Mouse (Mus musculus) heart, embryonic 16.5 days (tissue): ENCODE results near the gene Magi1. TPM values are rescaled to one million over a fixed set of nuclear protein-coding genes. Genes with fewer than 3 reads are reported as not detected.

Experiments used
- ATAC-seq: fragments of 200-750 bp; cut with Nextera tagmentation; replicated peaks from 2 replicates; pipeline ENCODE4 v1.8.0; 2017; ENCODE audit warnings: moderate number of reproducible peaks; ENCODE audit not compliant: insufficient read depth, low FRiP score; ENCODE audit errors: extremely low read depth
- H3K27ac ChIP-seq: fragments of 300-500 bp; sonication (generic); 2 replicates; pipeline ENCODE4 v1.5.1; 2014; ENCODE audit warnings: mild to moderate bottlenecking, low read length, control low read depth, moderate library complexity
- H3K27me3 ChIP-seq: fragments of 300-500 bp; sonication (generic); 2 replicates; pipeline ENCODE4 v1.6.1; 2014; ENCODE audit warnings: low read length, mixed read lengths; ENCODE audit not compliant: control insufficient read depth, insufficient read depth
- H3K36me3 ChIP-seq: fragments of 300-500 bp; sonication (generic); 2 replicates; pipeline ENCODE4 v1.6.1; 2014; ENCODE audit not compliant: control insufficient read depth, insufficient read depth
- H3K4me1 ChIP-seq: fragments of 300-500 bp; sonication (generic); 2 replicates; pipeline ENCODE4 v1.6.1; 2014; ENCODE audit warnings: low read length, mixed read lengths; ENCODE audit not compliant: control insufficient read depth, insufficient read depth
- H3K4me2 ChIP-seq: fragments of 300-500 bp; sonication (generic); 2 replicates; pipeline ENCODE4 v1.6.1; 2014; ENCODE audit warnings: low read depth, mild to moderate bottlenecking, control low read depth, low read length
- H3K4me3 ChIP-seq: fragments of 300-500 bp; sonication (generic); 2 replicates; pipeline ENCODE4 v1.5.1; 2014; ENCODE audit warnings: mild to moderate bottlenecking, control low read depth, low read length
- H3K9ac ChIP-seq: fragments of 300-500 bp; sonication (generic); 2 replicates; pipeline ENCODE4 v1.6.1; 2014; ENCODE audit warnings: low read length, control low read depth
- H3K9me3 ChIP-seq: fragments of 300-500 bp; sonication (generic); replicated peaks from 2 replicates; pipeline ENCODE4 v1.6.1; 2016; ENCODE audit warnings: low read length; ENCODE audit not compliant: control insufficient read depth
- WGBS: fragments of 180-500 bp; shearing (Covaris S2); extraction: QIAGEN DNeasy Blood & Tissue Kit; methylation state at CpG from one replicate; pipeline ENCODE4 v1.1.7; 2014; 5-methylcytosine and 5-hydroxymethylcytosine counted together
- polyA plus RNA-seq: library from polyadenylated mRNA; unstranded; fragments of >200 nt; fragmentation: Nextera tagmentation; extraction: Ambion mirVana; gene quantifications from 2 replicates; pipeline ENCODE4 v1.2.1, GENCODE M21; 2015

Gene Magi1
- polyA plus RNA-seq, 1 experiment from 2014 or later = 6.3 TPM

DNA sequence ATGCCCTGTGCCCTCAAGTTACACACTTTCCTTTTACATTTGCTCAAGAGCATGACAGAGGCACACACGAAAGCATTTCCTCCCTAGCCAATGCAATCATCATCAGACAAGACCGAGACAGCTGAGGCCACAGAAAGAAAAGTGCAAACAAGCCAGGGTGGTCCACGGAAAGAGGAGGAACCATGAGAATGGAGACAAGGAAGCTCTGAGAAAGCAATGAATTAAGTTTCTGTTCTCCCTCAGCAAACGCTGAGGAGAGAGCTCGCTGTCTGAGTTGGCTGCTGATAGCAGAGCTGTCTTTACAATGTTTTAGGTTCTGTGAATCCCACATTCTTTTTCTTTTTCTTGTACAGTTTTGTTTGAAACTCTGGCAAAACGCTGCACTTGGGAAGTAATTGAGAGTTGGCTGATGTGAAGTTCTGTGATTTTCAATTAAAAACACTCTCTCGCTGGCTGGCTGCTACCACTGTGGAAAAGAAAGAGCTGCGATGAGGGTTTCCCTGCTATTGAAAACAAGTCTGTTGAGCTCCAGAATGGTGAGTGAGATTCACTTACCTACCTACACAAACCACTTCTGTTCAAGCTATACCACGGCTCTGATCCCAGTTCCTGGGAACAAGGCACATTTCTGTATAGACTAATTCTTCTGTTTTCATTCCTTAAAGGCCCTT, 120.3 kb downstream of the Magi1 start:
- H3K27ac ChIP-seq = peak overlapping the region; percentile 65
- H3K4me3 ChIP-seq = peak overlapping the region; percentile 11; the same call in 1 of the 2 replicates
- no peak for ATAC-seq
- WGBS = 33% methylated on average over 9 of the region's 9 CpGs
- H3K4me1 ChIP-seq = peaks cover 36% of the 10 kb centered on the region
- no peaks in the 10 kb centered on the region for H3K9me3 ChIP-seq
- H3K4me2 ChIP-seq = peak overlapping the region; percentile 51
- no peaks in the 10 kb centered on the region for H3K36me3 ChIP-seq
- H3K9ac ChIP-seq = peak overlapping the region; percentile 42; the same call in 1 of the 2 replicates
- no peaks in the 10 kb centered on the region for H3K27me3 ChIP-seq

DNA sequence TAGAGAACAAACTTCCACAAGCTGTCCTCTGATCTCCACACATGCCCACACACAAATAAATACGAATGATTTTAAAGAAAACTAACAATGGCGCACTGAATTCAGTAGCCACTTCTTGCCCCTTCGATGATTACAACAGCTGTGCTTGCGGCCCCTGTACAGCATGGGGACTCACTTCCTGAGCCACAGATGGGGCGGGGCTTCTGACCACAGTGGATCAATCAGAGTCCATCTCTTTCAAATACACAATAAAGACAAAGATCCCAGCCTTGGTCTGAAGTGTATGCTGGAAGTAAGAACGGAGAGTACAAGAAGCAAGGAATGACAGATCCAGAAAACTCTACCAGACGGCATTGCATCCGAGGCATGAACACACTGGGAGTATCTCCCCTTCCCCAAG, 120.8 kb downstream of the Magi1 start:
- peak overlapping the region; percentile 65 for H3K27ac ChIP-seq
- WGBS = 58% methylated on average over 8 of the region's 8 CpGs
- H3K4me2 ChIP-seq = peak overlapping the region; percentile 51
- no peak overlapping the region for H3K9ac ChIP-seq
- no peak for ATAC-seq
- peak overlapping the region; percentile 11; the same call in 1 of the 2 replicates for H3K4me3 ChIP-seq
- no peaks in the 10 kb centered on the region for H3K36me3 ChIP-seq
- no peaks in the 10 kb centered on the region for H3K27me3 ChIP-seq
- H3K9me3 ChIP-seq = no peaks in the 10 kb centered on the region
- H3K4me1 ChIP-seq = peaks cover 41% of the 10 kb centered on the region

- H3K27me3 ChIP-seq = no peaks in the 10 kb centered on the region
- H3K9ac ChIP-seq = no peak overlapping the region
- 35% methylated on average over 2 of the region's 2 CpGs for WGBS
- peaks cover 43% of the 10 kb centered on the region for H3K4me1 ChIP-seq
- peak overlapping the region; percentile 49 for H3K27ac ChIP-seq
- no peak for ATAC-seq
- no peak overlapping the region for H3K4me3 ChIP-seq
- no peak overlapping the region for H3K4me2 ChIP-seq
- no peaks in the 10 kb centered on the region for H3K9me3 ChIP-seq
- H3K36me3 ChIP-seq = no peaks in the 10 kb centered on the region
Observed at GRCm38 (mm10) chr6:94159256-94159655, 124.5 kb downstream of the Magi1 start.

DNA sequence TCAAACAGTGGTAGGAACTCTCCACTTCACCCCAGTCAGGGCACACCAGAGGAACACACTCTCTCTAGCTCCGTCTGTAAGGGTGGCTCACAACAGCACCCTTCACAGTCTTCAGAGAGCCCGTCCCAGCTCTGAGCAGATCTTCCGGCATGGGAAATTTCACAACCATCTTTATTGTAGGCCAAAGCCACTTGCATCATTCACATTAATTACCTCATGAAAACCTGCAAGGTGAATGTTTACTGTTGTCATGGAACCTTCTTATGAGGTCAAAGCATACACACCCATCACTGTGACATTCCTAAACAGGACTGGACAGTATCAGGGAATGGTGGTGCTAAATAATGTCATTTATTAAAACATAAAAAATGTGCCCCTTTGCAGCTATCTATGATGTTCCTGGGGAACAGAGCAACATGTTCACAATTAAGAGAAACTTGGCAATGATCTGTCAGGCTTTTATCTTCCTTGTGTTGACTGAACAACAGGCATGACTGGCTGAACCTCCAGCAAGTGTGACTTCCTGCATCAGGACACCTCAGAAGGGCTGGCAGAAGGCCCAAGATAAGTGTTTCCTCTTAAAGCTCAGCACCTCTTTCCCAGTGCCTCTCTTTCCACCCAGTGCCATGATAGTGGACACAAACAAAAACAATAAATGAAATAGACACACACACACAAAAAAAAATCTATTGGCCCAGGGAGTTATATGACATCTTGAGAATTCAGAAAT, 125.4 kb downstream of the Magi1 start:
- peak overlapping the region; percentile 49 for H3K27ac ChIP-seq
- no peak overlapping the region for H3K4me2 ChIP-seq
- no peaks in the 10 kb centered on the region for H3K9me3 ChIP-seq
- ATAC-seq = 0 out of 2 replicates have a peak, but pooled peaks have one; percentile 43
- H3K4me1 ChIP-seq = peaks cover 36% of the 10 kb centered on the region
- no peaks in the 10 kb centered on the region for H3K36me3 ChIP-seq
- H3K27me3 ChIP-seq = no peaks in the 10 kb centered on the region
- no peak overlapping the region for H3K4me3 ChIP-seq
- no peak overlapping the region for H3K9ac ChIP-seq
- 75% methylated on average over 3 of the region's 3 CpGs for WGBS

GRCm38 (mm10) chr6:94155996-94156395, 127.7 kb downstream of the Magi1 start:
- Histone ChIP-seq H3K36me3 (no peaks in the 10 kb centered on the region), H3K4me1 (peaks cover 32% of the 10 kb centered on the region), H3K27ac (no peak overlapping the region), H3K4me2 (no peak overlapping the region), H3K9me3 (no peaks in the 10 kb centered on the region), H3K9ac (no peak overlapping the region), H3K27me3 (no peaks in the 10 kb centered on the region), H3K4me3 (no peak overlapping the region)
- no peak for ATAC-seq
- 63% methylated on average over 4 of the region's 4 CpGs for WGBS

DNA sequence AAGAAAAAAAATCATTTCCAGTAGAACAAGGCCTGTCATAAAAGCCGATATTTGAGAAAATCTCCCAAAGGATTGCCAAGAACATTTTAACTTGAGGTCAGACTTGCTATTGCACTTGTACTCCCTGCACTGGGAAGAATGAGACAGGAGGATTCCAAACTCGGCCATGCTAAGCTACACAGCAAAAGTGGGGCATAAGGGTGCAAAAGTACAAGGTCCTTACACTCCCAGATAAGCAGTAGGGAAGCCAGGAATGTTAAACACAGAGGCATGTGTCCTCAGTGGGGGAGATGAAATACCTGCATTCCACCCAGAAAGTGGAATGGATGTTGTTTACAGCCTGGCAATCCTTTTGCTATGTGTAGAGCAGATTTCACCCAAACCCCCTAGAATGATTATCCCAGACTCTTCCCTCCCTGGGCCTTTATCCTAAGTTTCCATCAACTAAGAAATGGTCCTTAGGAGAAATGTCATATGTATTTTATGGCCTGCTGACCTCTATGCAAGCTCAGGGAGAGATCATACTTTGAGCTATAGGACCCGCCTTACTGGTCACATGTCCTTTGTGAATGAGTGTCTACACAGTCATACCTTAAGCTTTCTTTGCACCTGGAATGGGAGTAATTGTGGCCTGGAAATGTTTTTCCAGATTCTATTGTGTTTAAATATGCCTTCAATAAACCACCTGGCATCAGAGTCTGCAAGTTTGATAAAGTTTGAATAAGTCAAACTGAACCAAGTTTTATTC, 128.7 kb downstream of the Magi1 start:
- Histone ChIP-seq H3K36me3 (no peaks in the 10 kb centered on the region), H3K4me3 (no peak overlapping the region), H3K9ac (no peak overlapping the region), H3K27me3 (no peaks in the 10 kb centered on the region), H3K4me1 (peaks cover 41% of the 10 kb centered on the region), H3K4me2 (no peak overlapping the region), H3K27ac (no peak overlapping the region), H3K9me3 (no peaks in the 10 kb centered on the region)
- ATAC-seq = no peak
- 56% methylated on average over 3 of the region's 3 CpGs for WGBS

GRCm38 (mm10) chr6:94152881-94153280, 130.8 kb downstream of the Magi1 start:
- no peaks in the 10 kb centered on the region for H3K27me3 ChIP-seq
- 80% methylated on average over 9 of the region's 9 CpGs for WGBS
- no peak overlapping the region for H3K4me2 ChIP-seq
- peaks cover 27% of the 10 kb centered on the region for H3K4me1 ChIP-seq
- no peak overlapping the region for H3K27ac ChIP-seq
- H3K9me3 ChIP-seq = no peaks in the 10 kb centered on the region
- H3K4me3 ChIP-seq = no peak overlapping the region
- no peak overlapping the region for H3K9ac ChIP-seq
- ATAC-seq = no peak
- no peaks in the 10 kb centered on the region for H3K36me3 ChIP-seq

- Histone ChIP-seq H3K4me2 (0 out of 2 replicates have a peak overlapping the region, but pooled peaks have one; percentile 17), H3K27ac (peak overlapping the region; percentile 49), H3K27me3 (no peaks in the 10 kb centered on the region), H3K4me1 (peaks cover 33% of the 10 kb centered on the region), H3K4me3 (no peak overlapping the region), H3K36me3 (no peaks in the 10 kb centered on the region), H3K9ac (no peak overlapping the region), H3K9me3 (no peaks in the 10 kb centered on the region)
- 21% methylated on average over 4 of the region's 4 CpGs for WGBS
- ATAC-seq = 0 out of 2 replicates have a peak, but pooled peaks have one; percentile 21
Observed at GRCm38 (mm10) chr6:94150876-94151275, 132.8 kb downstream of the Magi1 start.
